Mouse (Mus musculus) kidney, adult 2 months (tissue): ENCODE results near the gene Olfr645. TPM values are rescaled to one million over a fixed set of nuclear protein-coding genes. Genes with fewer than 3 reads are reported as not detected.

Experiments used
- DNase-seq: peaks from one replicate; pipeline ENCODE4 v3.0.0; 2021
- H3K27ac ChIP-seq: fragments of 200-500 bp; 2 replicates; pipeline ENCODE4 v1.5.1; 2012; ENCODE audit warnings: low read depth, low read length, control low read depth, inconsistent platforms; ENCODE audit not compliant: insufficient read depth
- H3K27me3 ChIP-seq: fragments of 200-500 bp; replicated peaks from 2 replicates; pipeline ENCODE4 v1.6.1; 2012; ENCODE audit warnings: mild to moderate bottlenecking, moderate library complexity, low read length, inconsistent platforms; ENCODE audit not compliant: control insufficient read depth, insufficient read depth
- H3K36me3 ChIP-seq: fragments of 200-500 bp; 2 replicates; pipeline ENCODE4 v1.6.1; 2012; ENCODE audit warnings: mild to moderate bottlenecking, moderate library complexity, low read length, inconsistent platforms; ENCODE audit not compliant: control insufficient read depth, insufficient read depth
- H3K4me1 ChIP-seq: fragments of 200-500 bp; 2 replicates; pipeline ENCODE4 v1.6.1; 2011; ENCODE audit warnings: low read length; ENCODE audit not compliant: control insufficient read depth, insufficient read depth
- H3K4me3 ChIP-seq: fragments of 200-500 bp; 2 replicates; pipeline ENCODE4 v1.5.1; 2011; ENCODE audit warnings: mild to moderate bottlenecking, low read depth, low read length, control low read depth; ENCODE audit not compliant: insufficient read depth
- CTCF ChIP-seq: fragments of 200-500 bp; conservative IDR thresholded peaks from 2 replicates; pipeline ENCODE4 v1.5.1; 2011; ENCODE audit warnings: low read depth, mild to moderate bottlenecking, control low read depth, low read length, moderate library complexity, mixed read lengths; ENCODE audit not compliant: insufficient read depth, insufficient read length
- POLR2A ChIP-seq: fragments of 200-500 bp; IDR thresholded peaks from one replicate; pipeline ENCODE4 v1.6.1; 2011; ENCODE audit warnings: low read depth, low read length, control low read depth
- whole genome bisulfite sequencing: fragments of 180-500 bp; shearing (Covaris S2); methylation state at CpG from one replicate; pipeline ENCODE4 v1.1.7; 2018; 5-methylcytosine and 5-hydroxymethylcytosine counted together
- polyA plus RNA-seq: library from polyadenylated mRNA; depleted of rRNA; stranded (reverse); fragments of >200 nt; gene quantifications from 2 replicates; pipeline ENCODE4 v1.2.3, GENCODE M21; 2012; rRNA removed

Gene Olfr645
- polyA plus RNA-seq, 1 experiment = not detected

DNA sequence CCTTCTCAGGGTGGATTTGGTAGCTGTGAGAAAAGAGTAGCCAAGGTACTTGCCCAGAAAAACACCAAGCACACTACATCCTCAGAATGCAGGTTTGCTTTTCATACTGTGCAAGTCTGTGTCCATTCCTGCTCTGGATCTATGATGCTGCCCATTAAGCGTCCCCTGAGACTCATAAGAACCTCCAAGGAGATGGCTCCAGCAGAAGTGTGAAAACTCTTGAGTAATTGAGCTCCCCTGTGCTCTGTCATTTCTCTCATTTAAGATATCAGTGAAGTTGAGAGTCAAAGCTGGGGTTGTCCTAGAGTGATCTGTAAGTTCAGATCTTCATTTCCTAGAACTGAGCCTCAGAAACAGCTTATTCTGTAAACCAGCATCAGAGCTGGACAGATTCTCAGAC lies 32.7 kb downstream of the Olfr645 start, which contains the start of gene Olfr642:
TSS of gene Olfr642 (minus strand) at position 101 of the 400 bp plus-strand sequence.
- Histone ChIP-seq H3K4me3 (no peak within 1 kb of the TSS), H3K4me1 (no peaks in the 10 kb centered on the region), H3K27me3 (no peaks in the 10 kb centered on the region), H3K27ac (no peak within 1 kb of the TSS), H3K36me3 (no peaks in the 10 kb centered on the region)
- 70% methylated on average over 1 of the region's 1 CpGs for WGBS
- TF ChIP-seq POLR2A (no peak), CTCF (no peak)
- DNase-seq = no peak

GRCm38 (mm10) chr7:104050745-104051144 lies 34.5 kb downstream of the Olfr645 start:
- no peaks in the 10 kb centered on the region for H3K4me1 ChIP-seq
- TF ChIP-seq CTCF = no peak
- TF ChIP-seq POLR2A = no peak
- H3K27me3 ChIP-seq = no peaks in the 10 kb centered on the region
- WGBS = 87% methylated on average over 4 of the region's 4 CpGs
- no peak overlapping the region for H3K27ac ChIP-seq
- no peak overlapping the region for H3K4me3 ChIP-seq
- H3K36me3 ChIP-seq = no peaks in the 10 kb centered on the region
- no peak for DNase-seq

DNA sequence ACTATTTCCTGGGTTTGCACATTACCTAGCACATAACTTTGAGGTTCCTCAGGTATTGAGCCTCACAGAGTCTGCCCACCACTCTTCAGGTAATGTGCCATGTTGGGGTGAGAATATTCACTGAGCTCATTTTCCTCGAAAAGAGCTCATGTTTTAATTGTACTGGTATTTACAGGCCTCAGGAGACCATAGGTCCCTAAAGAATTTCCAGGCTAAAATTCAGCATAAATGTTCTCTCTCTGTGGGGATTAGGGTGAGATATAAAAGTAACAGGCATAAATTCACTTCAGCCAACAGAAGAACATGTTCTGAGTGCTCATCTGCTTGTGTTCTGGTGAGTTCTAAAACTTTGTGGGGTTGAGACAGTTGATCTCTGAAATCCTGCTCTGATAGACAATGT lies 50.1 kb downstream of the Olfr645 start, which contains the start of gene Olfr641:
TSS of gene Olfr641 (plus strand) at position 301 of the 400 bp plus-strand sequence.
- H3K27me3 ChIP-seq = no peaks in the 10 kb centered on the region
- no peak within 1 kb of the TSS for H3K4me3 ChIP-seq
- no peak for DNase-seq
- H3K4me1 ChIP-seq = no peaks in the 10 kb centered on the region
- no peaks in the 10 kb centered on the region for H3K36me3 ChIP-seq
- H3K27ac ChIP-seq = no peak within 1 kb of the TSS
- TF ChIP-seq POLR2A (no peak), CTCF (no peak)
- WGBS = 55% methylated on average over 1 of the region's 1 CpGs

Other genes with a start within 250 kb of the Olfr645 start
- gene Hbb-bh2, start 244.9 kb downstream of the Olfr645 start, polyA plus RNA-seq = not detected in 2 replicates
- gene Hbb-bh1, start 242.3 kb downstream of the Olfr645 start, polyA plus RNA-seq = not detected in 2 replicates
- not detected in 2 replicates for gene Hbb-y, start 232.2 kb downstream of the Olfr645 start, polyA plus RNA-seq
- gene Olfr66, start 199.2 kb downstream of the Olfr645 start, polyA plus RNA-seq = not detected in 2 replicates
- not detected in 2 replicates for gene Olfr64, start 191.0 kb downstream of the Olfr645 start, polyA plus RNA-seq
- not detected in 2 replicates for gene Olfr65, start 182.0 kb downstream of the Olfr645 start, polyA plus RNA-seq
- not detected in 2 replicates for gene Olfr631, start 156.6 kb downstream of the Olfr645 start, polyA plus RNA-seq
- gene Olfr632, start 151.1 kb downstream of the Olfr645 start, polyA plus RNA-seq = not detected in 2 replicates
- not detected in 2 replicates for gene Olfr633, start 141.0 kb downstream of the Olfr645 start, polyA plus RNA-seq
- not detected in 2 replicates for gene Olfr635, start 114.3 kb downstream of the Olfr645 start, polyA plus RNA-seq
- gene Olfr638, start 86.7 kb downstream of the Olfr645 start, polyA plus RNA-seq = not detected in 2 replicates
- not detected in 2 replicates for gene Olfr639, start 68.2 kb downstream of the Olfr645 start, polyA plus RNA-seq
- not detected in 2 replicates for gene Olfr640, start 59.9 kb downstream of the Olfr645 start, polyA plus RNA-seq
- gene Olfr641, start 50.0 kb downstream of the Olfr645 start, polyA plus RNA-seq = not detected in 2 replicates
- gene Olfr642, start 32.8 kb downstream of the Olfr645 start, polyA plus RNA-seq = not detected in 2 replicates
- gene 4930516K23Rik, start 24.0 kb downstream of the Olfr645 start, polyA plus RNA-seq = not detected in 2 replicates
- gene Olfr644, start 13.6 kb downstream of the Olfr645 start, polyA plus RNA-seq = not detected in 2 replicates
- gene Olfr646, start 19.4 kb upstream of the Olfr645 start, polyA plus RNA-seq = not detected in 2 replicates
- gene Ubqln5, start 44.4 kb upstream of the Olfr645 start, polyA plus RNA-seq = not detected in 2 replicates
- gene Olfr643, start 51.9 kb upstream of the Olfr645 start, polyA plus RNA-seq = not detected in 2 replicates
- 0.07 and 0.09 TPM in 2 replicates for gene Ubqln3, start 57.8 kb upstream of the Olfr645 start, polyA plus RNA-seq
- 0.18 TPM in 1 of 2 replicates, not detected in the other for gene Ubqlnl, start 65.1 kb upstream of the Olfr645 start, polyA plus RNA-seq
- gene Olfm5, start 79.4 kb upstream of the Olfr645 start, polyA plus RNA-seq = not detected in 2 replicates
- not detected in 2 replicates for gene Olfr648, start 97.9 kb upstream of the Olfr645 start, polyA plus RNA-seq
- not detected in 2 replicates for gene Olfr649, start 110.5 kb upstream of the Olfr645 start, polyA plus RNA-seq
- gene Trim6, start 133.3 kb upstream of the Olfr645 start, polyA plus RNA-seq = 0.88 and 1.0 TPM in 2 replicates
- gene Trim34a, start 159.0 kb upstream of the Olfr645 start, polyA plus RNA-seq = 3.3 and 5.1 TPM in 2 replicates
- 0.30 and 0.42 TPM in 2 replicates for gene Trim5, start 202.6 kb upstream of the Olfr645 start, polyA plus RNA-seq
- 1.9 and 3.1 TPM in 2 replicates for gene Trim12a, start 230.0 kb upstream of the Olfr645 start, polyA plus RNA-seq
- gene Trim34b, start 244.0 kb upstream of the Olfr645 start, polyA plus RNA-seq = 2.3 TPM in 2 replicates